Mouse (Mus musculus) small intestine, adult 2 months (tissue): ENCODE measurements around the gene Ckm.

ENCODE experiments used
- CTCF ChIP-seq: fragments of 200-500 bp; IDR thresholded peaks from 2 replicates; pipeline ENCODE4 v1.5.1; 2012; ENCODE audit warnings: low read depth, mild to moderate bottlenecking, control low read depth, inconsistent platforms, low read length, moderate library complexity, mixed read lengths; ENCODE audit not compliant: insufficient replicate concordance, insufficient read length; ENCODE audit errors: extremely low read depth
- POLR2A ChIP-seq: fragments of 200-500 bp; IDR thresholded peaks from 2 replicates; pipeline ENCODE4 v1.6.1; 2012; ENCODE audit warnings: low read depth, mild to moderate bottlenecking, control low read depth, inconsistent platforms, low read length, moderate library complexity

DNA sequence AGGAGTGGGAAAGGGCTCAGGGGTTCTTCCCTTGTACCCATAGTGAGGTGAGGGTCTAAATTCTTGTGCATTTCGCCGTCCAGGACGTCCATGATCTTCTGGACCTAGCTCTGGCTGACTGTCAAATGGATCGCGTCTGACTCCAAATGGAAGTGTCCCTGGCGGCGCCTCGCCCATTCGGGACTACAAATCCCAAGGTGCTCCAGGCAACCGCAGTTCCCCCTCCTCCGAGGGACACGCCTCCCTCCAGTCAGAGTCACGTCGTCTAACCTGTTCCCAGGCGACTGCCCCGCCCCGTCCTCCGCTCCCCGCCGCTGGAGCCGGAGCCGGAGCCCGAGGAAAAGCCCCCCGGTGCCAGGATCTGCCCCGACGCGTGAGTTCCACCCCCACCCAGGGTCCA lies 43.6 kb upstream of the Ckm start:
- TF ChIP-seq POLR2A, result peak; percentile 11; the same call in 1 of the 2 replicates
- no peak for TF ChIP-seq CTCF
